Mouse (Mus musculus) heart, postnatal 0 days (tissue): ENCODE measurements around the gene Caprin2.

Source experiments
- CTCF ChIP-seq: IDR thresholded peaks from 2 replicates; pipeline ENCODE4 v1.5.1; 2016; ENCODE audit warnings: antibody characterized with exemption, control low read depth, low read depth
- EP300 ChIP-seq: IDR thresholded peaks from 2 replicates; pipeline ENCODE4 v1.6.1; 2016; ENCODE audit warnings: antibody characterized with exemption, low read depth

DNA sequence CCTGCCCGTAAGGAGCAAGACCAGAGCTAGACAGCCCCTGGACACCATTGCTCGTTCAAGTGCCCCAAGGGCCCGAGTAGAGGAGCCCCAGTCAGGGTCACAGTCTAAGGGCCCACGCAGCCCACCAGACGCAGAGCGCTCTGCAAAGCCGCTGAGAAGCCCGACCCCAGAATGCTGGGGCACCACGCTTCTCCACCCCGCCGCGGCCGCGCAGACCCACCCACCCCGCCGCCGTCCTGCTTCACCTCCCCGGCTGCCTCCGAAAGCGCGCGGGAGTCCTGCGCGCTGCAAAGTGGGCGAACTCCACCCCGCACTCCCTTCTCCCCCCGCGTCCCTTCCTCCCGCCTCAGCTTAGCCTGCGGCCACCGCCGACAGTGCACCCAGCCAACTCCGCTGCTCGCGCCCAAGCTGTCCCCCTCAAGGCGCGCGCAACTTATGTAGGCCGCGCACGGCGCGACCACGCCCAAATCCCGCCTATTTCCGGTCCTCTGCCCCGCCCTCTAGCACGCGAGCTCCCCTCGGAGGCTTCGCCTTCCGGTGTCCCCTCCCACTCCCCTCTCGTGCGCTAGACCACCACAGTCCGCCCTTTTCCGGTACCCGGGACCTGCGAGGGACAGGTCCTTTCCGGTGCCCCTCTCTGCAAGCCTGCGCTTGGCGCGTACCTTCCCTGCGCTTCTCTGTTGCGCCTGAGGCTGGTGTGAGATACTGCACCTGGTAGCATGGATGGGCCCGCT, at the start of gene Caprin2:
- TF ChIP-seq CTCF (no peak), EP300 (no peak)
